Mouse (Mus musculus) myocyte (in vitro differentiated cells): ENCODE results near the gene Tle3. TPM values are rescaled to one million over a fixed set of nuclear protein-coding genes. Genes with fewer than 3 reads are reported as not detected.

Experiments
- H3K27me3 ChIP-seq: one replicate; pipeline ENCODE4 v1.6.1; 2011; ENCODE audit not compliant: control insufficient read depth, insufficient read depth, insufficient read length
- H3K36me3 ChIP-seq: one replicate; pipeline ENCODE4 v1.6.1; 2011; ENCODE audit not compliant: control insufficient read depth, insufficient read depth
- H3K4me2 ChIP-seq: one replicate; pipeline ENCODE4 v1.6.1; 2011; ENCODE audit warnings: low read depth, control low read depth
- H3K4me3 ChIP-seq: one replicate; pipeline ENCODE4 v1.5.1; 2011; ENCODE audit warnings: mild to moderate bottlenecking, control low read depth, moderate library complexity
- H3K79me2 ChIP-seq: one replicate; pipeline ENCODE4 v1.6.1; 2011; ENCODE audit not compliant: control insufficient read depth, insufficient read depth
- H3ac ChIP-seq: one replicate; pipeline ENCODE4 v1.6.1; 2011; ENCODE audit not compliant: control insufficient read depth, insufficient read length
- CEBPB ChIP-seq: IDR thresholded peaks from 2 replicates; pipeline ENCODE4 v1.6.1; 2011; ENCODE audit warnings: mild to moderate bottlenecking, moderate library complexity; ENCODE audit not compliant: poor library complexity, insufficient read depth, severe bottlenecking
- E2F4 ChIP-seq: IDR thresholded peaks from one replicate; pipeline ENCODE4 v1.6.1; 2011; ENCODE audit warnings: mild to moderate bottlenecking, control low read depth, moderate library complexity; ENCODE audit not compliant: insufficient read depth
- MAX ChIP-seq: IDR thresholded peaks from one replicate; pipeline ENCODE4 v1.6.1; 2011; ENCODE audit warnings: low read depth, mild to moderate bottlenecking, control low read depth
- MYOD1 ChIP-seq, 3 experiments: IDR thresholded peaks; one replicate each; pipeline ENCODE4 v1.6.1; 2011; ENCODE audit warnings: control low read depth in 2 of 3, low read depth in 2 of 3, mild to moderate bottlenecking in 2 of 3, moderate library complexity in 1 of 3; ENCODE audit not compliant: insufficient read length in 2 of 3, control insufficient read depth in 1 of 3
- MYOG ChIP-seq, 3 experiments: IDR thresholded peaks; one replicate each; pipeline ENCODE4 v1.6.1; 2011; ENCODE audit warnings: control low read depth in 2 of 3, low read depth in 2 of 3, mild to moderate bottlenecking in 2 of 3; ENCODE audit not compliant: insufficient read length in 2 of 3, control insufficient read depth in 1 of 3, insufficient read depth in 1 of 3
- POLR2A ChIP-seq: IDR thresholded peaks from one replicate; pipeline ENCODE4 v1.6.1; 2011; ENCODE audit warnings: low read depth, mild to moderate bottlenecking, control low read depth, moderate library complexity; ENCODE audit not compliant: insufficient read length
- POLR2AphosphoS2 ChIP-seq: IDR thresholded peaks from one replicate; pipeline ENCODE4 v1.6.1; 2011; ENCODE audit warnings: low read depth, control low read depth; ENCODE audit not compliant: insufficient read length
- REST ChIP-seq: IDR thresholded peaks from one replicate; pipeline ENCODE4 v1.6.1; 2011; ENCODE audit warnings: mild to moderate bottlenecking, control low read depth, moderate library complexity; ENCODE audit not compliant: insufficient read depth, insufficient read length
- SRF ChIP-seq: IDR thresholded peaks from one replicate; pipeline ENCODE4 v1.6.1; 2011; ENCODE audit warnings: low read depth; ENCODE audit not compliant: control insufficient read depth, insufficient read length
- TCF12 ChIP-seq: IDR thresholded peaks from one replicate; pipeline ENCODE4 v1.6.1; 2011; ENCODE audit warnings: mild to moderate bottlenecking, control low read depth; ENCODE audit not compliant: poor library complexity, insufficient read depth, severe bottlenecking
- TCF3 ChIP-seq: IDR thresholded peaks from one replicate; pipeline ENCODE4 v1.6.1; 2011; ENCODE audit warnings: low read depth, control low read depth; ENCODE audit not compliant: insufficient read length
- USF1 ChIP-seq: IDR thresholded peaks from one replicate; pipeline ENCODE4 v1.6.1; 2011; ENCODE audit warnings: low read depth, mild to moderate bottlenecking, control low read depth, moderate library complexity
- polyA plus RNA-seq: library from polyadenylated mRNA; unstranded; fragments of >200 nt; fragmentation: generic; extraction: Trizol; gene quantifications from one replicate; pipeline ENCODE4 v1.2.1, GENCODE M21; 2012; ENCODE audit warnings: missing spikeins

Tle3 gene
- polyA plus RNA-seq, 1 experiment = 62.1 TPM

- Histone ChIP-seq H3K4me2 (no peak overlapping the region), H3K4me3 (no peak overlapping the region), H3K36me3 (no peaks in the 10 kb centered on the region), H3K27me3 (no peaks in the 10 kb centered on the region), H3ac (no peak overlapping the region), H3K79me2 (no peaks in the 10 kb centered on the region)
- TF ChIP-seq MAX (no peak), POLR2A (no peak), MYOG (IDR thresholded peaks at IDR 0.05; ENCODE audit: control insufficient read depth in 1 of 3, insufficient read depth in 1 of 3, insufficient read length in 2 of 3, low read depth in 2 of 3) (no peak), REST (no peak), SRF (no peak), USF1 (no peak), TCF3 (no peak), TCF12 (no peak), CEBPB (no peak), MYOD1 (IDR thresholded peaks at IDR 0.05; ENCODE audit: control insufficient read depth in 1 of 3, insufficient read length in 2 of 3, low read depth in 2 of 3) (no peak), E2F4 (no peak), POLR2AphosphoS2 (no peak)
Measured at GRCm38 (mm10) chr9:61347011-61347410, 25.2 kb upstream of the Tle3 start.

- H3K4me3 ChIP-seq = no peak overlapping the region
- H3K36me3 ChIP-seq = no peaks in the 10 kb centered on the region
- H3K4me2 ChIP-seq = no peak overlapping the region
- TF ChIP-seq POLR2A (no peak), E2F4 (no peak), TCF12 (no peak), MYOG (IDR thresholded peaks at IDR 0.05; ENCODE audit: control insufficient read depth in 1 of 3, insufficient read depth in 1 of 3, insufficient read length in 2 of 3, low read depth in 2 of 3) (no peak), SRF (no peak)
- H3ac ChIP-seq = no peak overlapping the region
- no peaks in the 10 kb centered on the region for H3K27me3 ChIP-seq
- no peaks in the 10 kb centered on the region for H3K79me2 ChIP-seq
Measured at GRCm38 (mm10) chr9:61348036-61348435, 24.1 kb upstream of the Tle3 start.

- Histone ChIP-seq H3K27me3 (no peaks in the 10 kb centered on the region), H3ac (no peak overlapping the region), H3K79me2 (no peaks in the 10 kb centered on the region), H3K4me2 (no peak overlapping the region), H3K36me3 (no peaks in the 10 kb centered on the region), H3K4me3 (no peak overlapping the region)
- TF ChIP-seq POLR2A (no peak), MYOD1 (IDR thresholded peaks at IDR 0.05; ENCODE audit: control insufficient read depth in 1 of 3, insufficient read length in 2 of 3, low read depth in 2 of 3) (no peak), REST (no peak), MYOG (IDR thresholded peaks at IDR 0.05; ENCODE audit: control insufficient read depth in 1 of 3, insufficient read depth in 1 of 3, insufficient read length in 2 of 3, low read depth in 2 of 3) (no peak), POLR2AphosphoS2 (no peak), USF1 (no peak), TCF3 (no peak), CEBPB (no peak), SRF (no peak), E2F4 (no peak), TCF12 (no peak)
Measured at GRCm38 (mm10) chr9:61348616-61349015, 23.6 kb upstream of the Tle3 start.

- no peak for TF ChIP-seq REST
- no peak for TF ChIP-seq E2F4
- no peak for TF ChIP-seq TCF3
- no peak for TF ChIP-seq MAX
- TF ChIP-seq TCF12 = no peak
- no peak for TF ChIP-seq CEBPB
- TF ChIP-seq POLR2A = no peak
- no peak for TF ChIP-seq MYOD1 (IDR thresholded peaks at IDR 0.05; ENCODE audit: control insufficient read depth in 1 of 3, insufficient read length in 2 of 3, low read depth in 2 of 3)
- no peak for TF ChIP-seq SRF
- no peak for TF ChIP-seq USF1
- TF ChIP-seq POLR2AphosphoS2 = no peak
- no peak for TF ChIP-seq MYOG (IDR thresholded peaks at IDR 0.05; ENCODE audit: control insufficient read depth in 1 of 3, insufficient read depth in 1 of 3, insufficient read length in 2 of 3, low read depth in 2 of 3)
- Histone ChIP-seq H3ac (no peak overlapping the region), H3K4me2 (no peak overlapping the region), H3K4me3 (no peak overlapping the region), H3K36me3 (no peaks in the 10 kb centered on the region), H3K79me2 (no peaks in the 10 kb centered on the region), H3K27me3 (no peaks in the 10 kb centered on the region)
Measured at GRCm38 (mm10) chr9:61349697-61350096, 22.5 kb upstream of the Tle3 start.

- Histone ChIP-seq H3K79me2 (no peaks in the 10 kb centered on the region), H3K4me2 (no peak overlapping the region), H3K27me3 (no peaks in the 10 kb centered on the region), H3K4me3 (no peak overlapping the region), H3K36me3 (no peaks in the 10 kb centered on the region), H3ac (no peak overlapping the region)
- TF ChIP-seq MYOD1 (IDR thresholded peaks at IDR 0.05; ENCODE audit: control insufficient read depth in 1 of 3, insufficient read length in 2 of 3, low read depth in 2 of 3) (no peak), MYOG (IDR thresholded peaks at IDR 0.05; ENCODE audit: control insufficient read depth in 1 of 3, insufficient read depth in 1 of 3, insufficient read length in 2 of 3, low read depth in 2 of 3) (no peak), SRF (no peak), MAX (no peak), POLR2AphosphoS2 (no peak), USF1 (no peak), REST (no peak), TCF12 (no peak), POLR2A (no peak), TCF3 (no peak), E2F4 (no peak)
Measured at GRCm38 (mm10) chr9:61351164-61351563, 21.0 kb upstream of the Tle3 start.
